Mouse (Mus musculus): Measurements from ENCODE around the gene Rad1.

Rad1 gene

GRCm38 (mm10) chr15:10485484-10486364 is at the start of gene Rad1, which contains the start of gene Brix1:
Gene Rad1, plus strand, starts transcription at chr15:10486018.
Gene Brix1, minus strand, starts transcription at chr15:10485947.
- no peaks in the 10 kb centered on the region for H3K27me3 ChIP-seq (ENCODE audit: insufficient read depth, low read length)
- H3K4me1 ChIP-seq (replicated peaks; ENCODE audit: low read depth, low read length) = peaks cover 71% of the 10 kb centered on the region
- H3K36me3 ChIP-seq (ENCODE audit: insufficient read depth, low read length) = peaks cover 70% of the 10 kb centered on the region
- no peaks in the 10 kb centered on the region for H3K9me3 ChIP-seq (ENCODE audit: low read length)
- TF ChIP-seq CTCF (conservative IDR thresholded peaks at IDR 0.05; ENCODE audit: low read length) (no peak), NANOG (IDR thresholded peaks at IDR 0.05; ENCODE audit: borderline replicate concordance, low read length) (no peak), POU5F1 (IDR thresholded peaks at IDR 0.05; ENCODE audit: borderline replicate concordance, low read length) (no peak)
- H3K4me3 ChIP-seq (replicated peaks; ENCODE audit: low read length) = peak within 1 kb of the TSS; percentile 99

GRCm38 (mm10) chr15:10436893-10437292 is 48.9 kb upstream of the Rad1 start:
- TF ChIP-seq POU5F1 (IDR thresholded peaks at IDR 0.05; ENCODE audit: borderline replicate concordance, low read length) = no peak
- TF ChIP-seq NANOG (IDR thresholded peaks at IDR 0.05; ENCODE audit: borderline replicate concordance, low read length) = no peak
- no peak for TF ChIP-seq CTCF (conservative IDR thresholded peaks at IDR 0.05; ENCODE audit: low read length)
- Histone ChIP-seq H3K9me3 (ENCODE audit: low read length) (no peaks in the 10 kb centered on the region), H3K4me1 (replicated peaks; ENCODE audit: low read depth, low read length) (peaks cover 6% of the 10 kb centered on the region; the same call in 1 of the 2 replicates), H3K4me3 (replicated peaks; ENCODE audit: low read length) (no peak overlapping the region), H3K27me3 (ENCODE audit: insufficient read depth, low read length) (no peaks in the 10 kb centered on the region), H3K36me3 (ENCODE audit: insufficient read depth, low read length) (peaks cover 37% of the 10 kb centered on the region)

- H3K4me3 ChIP-seq (replicated peaks; ENCODE audit: low read length) = no peak overlapping the region
- TF ChIP-seq CTCF (conservative IDR thresholded peaks at IDR 0.05; ENCODE audit: low read length) (no peak), POU5F1 (IDR thresholded peaks at IDR 0.05; ENCODE audit: borderline replicate concordance, low read length) (no peak), NANOG (IDR thresholded peaks at IDR 0.05; ENCODE audit: borderline replicate concordance, low read length) (no peak)
Measured at GRCm38 (mm10) chr15:10439963-10440362, 45.9 kb upstream of the Rad1 start.

GRCm38 (mm10) chr15:10441493-10441892 is 44.3 kb upstream of the Rad1 start:
- peaks cover 6% of the 10 kb centered on the region; the same call in 1 of the 2 replicates for H3K4me1 ChIP-seq (replicated peaks; ENCODE audit: low read depth, low read length)
- H3K27me3 ChIP-seq (ENCODE audit: insufficient read depth, low read length) = no peaks in the 10 kb centered on the region
- no peak overlapping the region for H3K4me3 ChIP-seq (replicated peaks; ENCODE audit: low read length)
- H3K36me3 ChIP-seq (ENCODE audit: insufficient read depth, low read length) = peaks cover 80% of the 10 kb centered on the region
- no peak for TF ChIP-seq POU5F1 (IDR thresholded peaks at IDR 0.05; ENCODE audit: borderline replicate concordance, low read length)
- no peak for TF ChIP-seq CTCF (conservative IDR thresholded peaks at IDR 0.05; ENCODE audit: low read length)
- TF ChIP-seq NANOG (IDR thresholded peaks at IDR 0.05; ENCODE audit: borderline replicate concordance, low read length) = no peak
- no peaks in the 10 kb centered on the region for H3K9me3 ChIP-seq (ENCODE audit: low read length)

More at GRCm38 (mm10) chr15:10439963-10440362, 45.9 kb upstream of the Rad1 start:
- no peaks in the 10 kb centered on the region for H3K9me3 ChIP-seq (ENCODE audit: low read length)
- H3K36me3 ChIP-seq (ENCODE audit: insufficient read depth, low read length) = peaks cover 68% of the 10 kb centered on the region
- H3K27me3 ChIP-seq (ENCODE audit: insufficient read depth, low read length) = no peaks in the 10 kb centered on the region
- H3K4me1 ChIP-seq (replicated peaks; ENCODE audit: low read depth, low read length) = peaks cover 6% of the 10 kb centered on the region; the same call in 1 of the 2 replicates

GRCm38 (mm10) chr15:10442275-10442674 is 43.5 kb upstream of the Rad1 start:
- peaks cover 86% of the 10 kb centered on the region for H3K36me3 ChIP-seq (ENCODE audit: insufficient read depth, low read length)
- TF ChIP-seq CTCF (conservative IDR thresholded peaks at IDR 0.05; ENCODE audit: low read length) = no peak
- no peaks in the 10 kb centered on the region for H3K9me3 ChIP-seq (ENCODE audit: low read length)
- H3K4me1 ChIP-seq (replicated peaks; ENCODE audit: low read depth, low read length) = peaks cover 6% of the 10 kb centered on the region; the same call in 1 of the 2 replicates
- H3K27me3 ChIP-seq (ENCODE audit: insufficient read depth, low read length) = no peaks in the 10 kb centered on the region
- H3K4me3 ChIP-seq (replicated peaks; ENCODE audit: low read length) = no peak overlapping the region

GRCm38 (mm10) chr15:10447102-10447501 is 38.7 kb upstream of the Rad1 start:
- H3K27me3 ChIP-seq (ENCODE audit: insufficient read depth, low read length) = no peaks in the 10 kb centered on the region
- no peak for TF ChIP-seq CTCF (conservative IDR thresholded peaks at IDR 0.05; ENCODE audit: low read length)
- TF ChIP-seq POU5F1 (IDR thresholded peaks at IDR 0.05; ENCODE audit: borderline replicate concordance, low read length) = no peak
- TF ChIP-seq NANOG (IDR thresholded peaks at IDR 0.05; ENCODE audit: borderline replicate concordance, low read length) = no peak
- no peaks in the 10 kb centered on the region for H3K9me3 ChIP-seq (ENCODE audit: low read length)
- H3K4me3 ChIP-seq (replicated peaks; ENCODE audit: low read length) = no peak overlapping the region
- no peaks in the 10 kb centered on the region for H3K4me1 ChIP-seq (replicated peaks; ENCODE audit: low read depth, low read length)
- peaks cover 93% of the 10 kb centered on the region for H3K36me3 ChIP-seq (ENCODE audit: insufficient read depth, low read length)

- Histone ChIP-seq H3K4me3 (replicated peaks; ENCODE audit: low read length) (no peak overlapping the region), H3K4me1 (replicated peaks; ENCODE audit: low read depth, low read length) (peaks cover 34% of the 10 kb centered on the region), H3K27me3 (ENCODE audit: insufficient read depth, low read length) (no peaks in the 10 kb centered on the region), H3K36me3 (ENCODE audit: insufficient read depth, low read length) (peaks cover 92% of the 10 kb centered on the region), H3K9me3 (ENCODE audit: low read length) (peaks cover 19% of the 10 kb centered on the region)
- TF ChIP-seq POU5F1 (IDR thresholded peaks at IDR 0.05; ENCODE audit: borderline replicate concordance, low read length) (no peak), NANOG (IDR thresholded peaks at IDR 0.05; ENCODE audit: borderline replicate concordance, low read length) (no peak), CTCF (conservative IDR thresholded peaks at IDR 0.05; ENCODE audit: low read length) (no peak)
Measured at GRCm38 (mm10) chr15:10460986-10461385, 24.8 kb upstream of the Rad1 start.

- Histone ChIP-seq H3K9me3 (ENCODE audit: low read length) (peaks cover 44% of the 10 kb centered on the region), H3K27me3 (ENCODE audit: insufficient read depth, low read length) (no peaks in the 10 kb centered on the region), H3K4me1 (replicated peaks; ENCODE audit: low read depth, low read length) (peaks cover 57% of the 10 kb centered on the region), H3K4me3 (replicated peaks; ENCODE audit: low read length) (peak overlapping the region; percentile 7; the same call in 1 of the 2 replicates), H3K36me3 (ENCODE audit: insufficient read depth, low read length) (peaks cover 93% of the 10 kb centered on the region)
- TF ChIP-seq CTCF (conservative IDR thresholded peaks at IDR 0.05; ENCODE audit: low read length) (no peak), NANOG (IDR thresholded peaks at IDR 0.05; ENCODE audit: borderline replicate concordance, low read length) (no peak), POU5F1 (IDR thresholded peaks at IDR 0.05; ENCODE audit: borderline replicate concordance, low read length) (no peak)
Measured at GRCm38 (mm10) chr15:10463555-10463954, 22.3 kb upstream of the Rad1 start.
